Mouse (Mus musculus): ENCODE measurements around the gene Rnf130.

Gene Rnf130

GRCm38 (mm10) chr11:50132265-50132664 lies 107.1 kb downstream of the Rnf130 start:
- DNase-seq (ENCODE audit: low read depth in 1 of 2, low spot score in 2 of 2), result no peak

GRCm38 (mm10) chr11:50134136-50134859 lies 109.2 kb downstream of the Rnf130 start:
- DNase-seq (ENCODE audit: low read depth in 1 of 2, low spot score in 2 of 2), result no peak

GRCm38 (mm10) chr11:50138206-50138822 lies 113.2 kb downstream of the Rnf130 start:
- no peak for DNase-seq (ENCODE audit: low read depth in 1 of 2, low spot score in 2 of 2)

- no peak for DNase-seq (ENCODE audit: low read depth in 1 of 2, low spot score in 2 of 2)
Measured at GRCm38 (mm10) chr11:50139571-50139970, 114.4 kb downstream of the Rnf130 start.

- DNase-seq (ENCODE audit: low read depth in 1 of 2, low spot score in 2 of 2), result no peak
Measured at GRCm38 (mm10) chr11:50145529-50145928, 120.4 kb downstream of the Rnf130 start.

GRCm38 (mm10) chr11:50146121-50146520 lies 121.0 kb downstream of the Rnf130 start:
- no peak for DNase-seq (ENCODE audit: low read depth in 1 of 2, low spot score in 2 of 2)

GRCm38 (mm10) chr11:50147267-50147957 lies 122.3 kb downstream of the Rnf130 start:
- no peak for DNase-seq (ENCODE audit: low read depth in 1 of 2, low spot score in 2 of 2)

GRCm38 (mm10) chr11:50147958-50148476 lies 122.9 kb downstream of the Rnf130 start:
- DNase-seq (ENCODE audit: low read depth in 1 of 2, low spot score in 2 of 2), result no peak

GRCm38 (mm10) chr11:50149200-50149599 lies 124.1 kb downstream of the Rnf130 start:
- no peak for DNase-seq (ENCODE audit: low read depth in 1 of 2, low spot score in 2 of 2)

GRCm38 (mm10) chr11:50149603-50150150 lies 124.5 kb downstream of the Rnf130 start:
- no peak for DNase-seq (ENCODE audit: low read depth in 1 of 2, low spot score in 2 of 2)

- no peak for DNase-seq (ENCODE audit: low read depth in 1 of 2, low spot score in 2 of 2)
Measured at GRCm38 (mm10) chr11:50151374-50151773, 126.2 kb downstream of the Rnf130 start.

GRCm38 (mm10) chr11:50154166-50154565 lies 129.0 kb downstream of the Rnf130 start:
- DNase-seq (ENCODE audit: low read depth in 1 of 2, low spot score in 2 of 2), result no peak
